Mouse (Mus musculus) skeletal muscle tissue, adult 2 months (tissue): ENCODE measurements around the gene E130309D02Rik.

Experiments used
- DNase-seq: peaks from one replicate; pipeline ENCODE4 v3.0.0-alpha.2; 2012; ENCODE audit warnings: low read depth, low spot score

E130309D02Rik gene

DNA sequence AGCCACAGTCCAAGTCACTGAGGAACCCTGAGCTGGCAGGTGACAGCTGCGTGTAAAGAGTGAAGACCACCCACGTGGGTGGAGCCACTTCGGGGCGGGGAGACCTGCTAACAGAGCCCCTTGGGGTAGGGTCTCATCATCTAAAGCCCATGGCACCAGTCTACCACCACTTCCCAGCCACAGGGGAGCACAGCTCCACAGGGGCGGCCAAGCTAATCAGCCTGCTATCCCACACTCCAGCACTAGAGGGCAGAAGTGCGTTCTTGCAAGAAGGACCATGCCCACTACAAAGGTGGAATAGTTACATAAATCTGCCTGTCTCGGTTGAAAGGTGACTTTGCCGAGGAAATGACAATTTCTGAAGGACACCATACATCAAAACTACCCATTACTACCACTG is 3.3 kb downstream of the E130309D02Rik start:
- peak; percentile 55 for DNase-seq

- no peak for DNase-seq
Measured at GRCm38 (mm10) chr5:143309916-143310315, 5.2 kb downstream of the E130309D02Rik start.

DNA sequence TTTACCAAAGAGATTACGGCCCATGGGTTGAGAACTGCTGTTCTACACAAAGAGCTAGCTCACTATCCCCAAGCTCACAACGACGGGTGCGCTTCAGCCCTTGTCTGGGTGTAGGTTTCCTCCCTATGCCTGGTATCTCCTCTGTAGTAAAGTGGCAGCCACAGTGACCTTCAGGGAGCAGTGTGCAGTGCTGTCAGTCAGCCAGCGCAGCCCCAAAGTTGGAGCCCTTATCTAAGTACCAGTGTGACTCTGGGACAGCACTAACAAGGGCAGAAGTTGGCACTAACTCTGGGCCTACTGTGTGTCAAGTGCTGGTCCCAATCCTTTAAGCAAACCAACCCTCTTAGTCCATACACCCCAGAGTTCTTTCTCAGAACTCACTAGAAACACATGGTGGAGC is 6.3 kb downstream of the E130309D02Rik start:
- no peak for DNase-seq

- DNase-seq = no peak
Measured at GRCm38 (mm10) chr5:143304251-143304650, 10.9 kb downstream of the E130309D02Rik start.

- no peak for DNase-seq
Measured at GRCm38 (mm10) chr5:143301296-143301695, 13.9 kb downstream of the E130309D02Rik start.

- DNase-seq = no peak
Measured at GRCm38 (mm10) chr5:143299686-143300085, 15.5 kb downstream of the E130309D02Rik start.

DNA sequence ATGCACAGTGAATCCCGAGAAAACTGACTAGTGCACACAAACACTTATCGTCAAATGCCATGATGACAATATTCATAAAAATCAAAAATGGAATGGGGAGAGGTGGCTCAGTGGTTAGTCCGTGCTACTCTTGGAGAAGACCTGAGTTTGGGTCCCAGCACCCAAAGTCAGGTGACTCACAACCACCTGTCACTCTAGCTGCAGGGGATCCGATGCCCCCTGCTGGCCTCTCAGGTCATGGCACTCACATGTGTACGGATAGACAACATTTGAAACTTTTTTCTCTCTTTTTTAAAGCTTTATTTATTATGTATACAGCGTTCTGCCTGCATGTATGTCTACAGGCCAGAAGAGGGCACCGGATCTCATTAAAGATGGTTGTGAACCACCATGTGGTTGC is 16.8 kb downstream of the E130309D02Rik start:
- DNase-seq = no peak

DNA sequence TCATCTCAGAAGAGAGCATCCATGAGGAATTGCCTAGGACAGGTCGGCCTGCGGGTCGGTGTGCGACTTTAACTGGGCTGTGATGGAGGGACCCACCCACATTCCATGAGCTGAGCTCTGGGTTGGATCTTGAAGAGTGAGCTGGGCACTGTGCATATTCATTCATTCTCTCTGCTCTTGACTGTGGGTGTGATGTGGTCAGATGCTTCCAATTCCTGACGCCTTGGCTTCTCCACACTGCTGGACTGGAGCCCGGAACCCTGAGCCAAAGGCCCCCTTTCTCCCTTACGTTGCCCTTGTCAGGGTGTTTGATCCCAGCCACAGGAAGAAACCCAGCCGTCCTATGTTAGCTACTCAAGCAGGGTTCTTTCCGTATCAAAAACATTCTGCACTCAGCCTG is 17.2 kb downstream of the E130309D02Rik start:
- DNase-seq = no peak

- no peak for DNase-seq
Measured at GRCm38 (mm10) chr5:143295330-143295729, 19.8 kb downstream of the E130309D02Rik start.

GRCm38 (mm10) chr5:143294862-143295261 is 20.3 kb downstream of the E130309D02Rik start:
- DNase-seq = no peak

DNA sequence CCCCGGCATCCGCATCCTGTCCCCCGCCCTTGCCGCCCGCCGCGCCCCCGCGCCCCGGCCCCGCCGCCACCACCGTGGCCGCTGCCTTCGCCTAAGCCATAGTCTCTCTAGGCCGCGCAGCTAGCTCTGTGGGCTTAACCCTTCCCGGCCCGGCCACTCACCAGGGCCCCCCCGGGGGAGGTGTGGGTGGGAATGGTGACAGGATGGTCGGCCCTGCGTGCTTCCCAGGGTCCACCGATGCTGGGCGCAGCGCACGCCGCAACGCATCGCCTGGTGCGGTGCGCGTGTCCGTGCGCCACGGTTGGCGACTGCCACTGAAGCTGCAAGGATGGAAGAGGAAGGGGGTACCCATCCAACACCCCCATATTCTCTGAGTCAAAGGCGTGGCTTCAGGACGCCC is 21.8 kb downstream of the E130309D02Rik start, which contains the start of gene Zfp853:
Gene Zfp853, minus strand, starts transcription at position 220 of the 400 bp plus-strand sequence.
- DNase-seq = no peak

GRCm38 (mm10) chr5:143292879-143293278 is 22.3 kb downstream of the E130309D02Rik start:
- no peak for DNase-seq

- no peak for DNase-seq
Measured at GRCm38 (mm10) chr5:143289299-143289698, 25.9 kb downstream of the E130309D02Rik start.

GRCm38 (mm10) chr5:143288378-143288911 is 26.7 kb downstream of the E130309D02Rik start:
- no peak for DNase-seq

- DNase-seq = no peak
Measured at GRCm38 (mm10) chr5:143287774-143288328, 27.3 kb downstream of the E130309D02Rik start.

GRCm38 (mm10) chr5:143284762-143285161 is 30.4 kb downstream of the E130309D02Rik start:
- DNase-seq = no peak

DNA sequence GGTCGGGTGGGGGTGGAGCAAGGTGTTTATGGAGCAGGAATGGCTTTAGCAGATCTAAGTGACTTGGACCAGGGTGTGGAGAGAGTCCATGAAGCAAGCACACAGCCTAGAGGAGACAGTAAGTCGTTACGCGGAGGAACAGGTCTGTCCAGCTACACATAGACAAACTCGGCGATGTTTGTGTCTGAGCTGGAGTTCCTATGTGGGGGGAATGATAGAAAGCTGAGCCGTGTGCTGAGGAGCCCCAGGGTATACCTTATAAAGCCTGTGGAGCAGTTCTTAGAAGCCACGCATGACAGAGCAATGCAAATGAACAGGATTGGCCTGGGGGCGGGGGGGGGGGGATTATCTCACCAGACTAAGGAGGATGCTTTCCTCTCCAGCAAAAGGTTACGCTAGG is 35.9 kb downstream of the E130309D02Rik start:
- DNase-seq = no peak

GRCm38 (mm10) chr5:143275761-143276160 is 39.4 kb downstream of the E130309D02Rik start:
- no peak for DNase-seq

GRCm38 (mm10) chr5:143272540-143273330 is 42.4 kb downstream of the E130309D02Rik start:
- no peak for DNase-seq

DNA sequence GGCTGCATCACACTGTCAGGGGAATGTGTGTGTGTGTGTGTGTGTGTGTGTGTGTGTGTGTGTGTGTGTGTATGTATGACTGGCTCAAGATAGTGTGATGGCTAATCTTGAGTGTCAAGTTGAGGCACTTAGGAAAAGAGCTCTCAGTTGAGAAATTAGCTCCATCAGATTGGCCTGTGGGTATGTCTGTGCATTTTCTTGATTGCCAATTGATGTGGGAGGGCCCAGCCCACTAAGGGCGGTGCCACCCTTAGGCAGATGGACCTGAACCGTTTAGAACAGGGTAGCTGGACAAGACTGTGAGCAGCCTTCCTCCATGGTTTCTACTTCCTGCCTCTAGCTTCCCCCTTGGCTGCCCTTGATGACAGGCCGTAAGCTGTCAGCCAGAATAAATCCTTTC is 43.1 kb downstream of the E130309D02Rik start:
- no peak for DNase-seq

- no peak for DNase-seq
Measured at GRCm38 (mm10) chr5:143271642-143272041, 43.5 kb downstream of the E130309D02Rik start.

- no peak for DNase-seq
Measured at GRCm38 (mm10) chr5:143270151-143270519, 45.0 kb downstream of the E130309D02Rik start.
